Mouse (Mus musculus) MEL (cell line): Measurements from ENCODE around the gene Zmat5.

ENCODE experiments used
- CHD1 ChIP-seq: IDR thresholded peaks from 2 replicates; pipeline ENCODE4 v1.6.1; 2012; ENCODE audit warnings: low read depth, mild to moderate bottlenecking, inconsistent platforms, low read length, improper control_type of control experiment
- CTCF ChIP-seq, 3 experiments: IDR thresholded peaks in 2 of 3; conservative IDR thresholded peaks in 1 of 3; 2 replicates each; pipeline ENCODE4 v1.5.1; 2011 to 2012; ENCODE audit warnings: low read length in 3 of 3, low read depth in 2 of 3, mild to moderate bottlenecking in 2 of 3, improper control_type of control experiment in 1 of 3, inconsistent platforms in 1 of 3, mixed read lengths in 1 of 3, moderate library complexity in 1 of 3; ENCODE audit not compliant: control insufficient read depth in 1 of 3, insufficient read depth in 1 of 3, poor library complexity in 1 of 3, severe bottlenecking in 1 of 3
- EP300 ChIP-seq, 2 experiments: IDR thresholded peaks; 2 replicates each; pipeline ENCODE4 v1.6.1; 2011; ENCODE audit warnings: improper control_type of control experiment in 2 of 2, low read length in 2 of 2, low read depth in 1 of 2, mild to moderate bottlenecking in 1 of 2
- GATA1 ChIP-seq: IDR thresholded peaks from 2 replicates; pipeline ENCODE4 v1.6.1; 2011; ENCODE audit warnings: low read depth, low read length, improper control_type of control experiment
- KAT2A ChIP-seq: conservative IDR thresholded peaks from 2 replicates; pipeline ENCODE4 v1.6.1; 2012; ENCODE audit warnings: low read depth, low read length, improper control_type of control experiment, inconsistent platforms
- MAFK ChIP-seq: IDR thresholded peaks from 2 replicates; pipeline ENCODE4 v1.6.1; 2011; ENCODE audit warnings: low read depth, mild to moderate bottlenecking, low read length, improper control_type of control experiment, borderline replicate concordance
- POLR2AphosphoS2 ChIP-seq: IDR thresholded peaks from 2 replicates; pipeline ENCODE4 v1.6.1; 2011; ENCODE audit warnings: low read length, improper control_type of control experiment
- RAD21 ChIP-seq: IDR thresholded peaks from 2 replicates; pipeline ENCODE4 v1.6.1; 2011; ENCODE audit warnings: mild to moderate bottlenecking, low read depth, low read length, improper control_type of control experiment
- TAL1 ChIP-seq: IDR thresholded peaks from 2 replicates; pipeline ENCODE4 v1.6.1; 2012; ENCODE audit warnings: mild to moderate bottlenecking, inconsistent platforms, low read length, moderate library complexity, mixed read lengths
- TBP ChIP-seq: IDR thresholded peaks from 2 replicates; pipeline ENCODE4 v1.8.0; 2011; ENCODE audit warnings: low read depth, low read length, improper control_type of control experiment
- USF1 ChIP-seq: IDR thresholded peaks from 2 replicates; pipeline ENCODE4 v1.6.1; 2014; ENCODE audit warnings: low read depth, mild to moderate bottlenecking, inconsistent platforms, low read length, improper control_type of control experiment, moderate library complexity
- ZC3H11A ChIP-seq: IDR thresholded peaks from 2 replicates; pipeline ENCODE4 v1.6.1; 2012; ENCODE audit warnings: low read depth, mild to moderate bottlenecking, inconsistent platforms, low read length, improper control_type of control experiment
- ZMIZ1 ChIP-seq: IDR thresholded peaks from 2 replicates; pipeline ENCODE4 v1.6.1; 2012; ENCODE audit warnings: low read depth, mild to moderate bottlenecking, inconsistent platforms, low read length, improper control_type of control experiment, moderate library complexity

DNA sequence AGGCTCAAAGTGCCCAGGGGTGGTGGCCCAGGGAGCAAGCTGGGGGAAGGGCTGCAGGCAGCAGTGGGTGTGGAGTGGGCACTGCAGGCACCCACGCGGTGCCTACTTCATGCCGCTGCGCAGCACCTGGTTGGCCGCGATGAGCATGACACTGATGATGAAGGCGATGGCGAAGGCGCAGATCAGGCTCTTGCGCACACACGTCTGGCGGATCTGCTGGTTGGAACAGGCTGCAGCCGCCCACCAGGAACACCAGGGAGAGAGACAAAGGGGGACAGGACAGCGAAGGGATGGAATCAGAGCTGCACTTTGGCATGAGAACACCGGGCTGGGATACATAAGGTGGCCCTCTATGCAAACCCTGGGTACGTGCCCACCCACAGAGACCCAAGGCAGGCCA, 34.2 kb downstream of the Zmat5 start:
- TF ChIP-seq CTCF (IDR thresholded peaks at IDR 0.05 in 2 of 3, conservative IDR thresholded peaks at IDR 0.05 in 1 of 3; ENCODE audit: control insufficient read depth in 1 of 3, insufficient read depth in 1 of 3, low read depth in 2 of 3, low read length in 3 of 3, poor library complexity in 1 of 3, severe bottlenecking in 1 of 3) (no peak), POLR2AphosphoS2 (no peak), TBP (no peak), MAFK (no peak), ZMIZ1 (no peak), USF1 (no peak), TAL1 (no peak), KAT2A (no peak), RAD21 (no peak), CHD1 (no peak), EP300 (IDR thresholded peaks at IDR 0.05; ENCODE audit: low read depth in 1 of 2, low read length in 2 of 2) (no peak), GATA1 (no peak), ZC3H11A (no peak)
